Mouse (Mus musculus): ENCODE data around the gene Fam169b.

- TF ChIP-seq CTCF (IDR thresholded peaks at IDR 0.05; ENCODE audit: low read depth) (no peak), EP300 (IDR thresholded peaks at IDR 0.05; ENCODE audit: low read depth) (no peak)
Measured at GRCm38 (mm10) chr7:68270551-68270950, 3.1 kb upstream of the Fam169b start.
